Mouse (Mus musculus): Measurements from ENCODE around the gene Fktn. TPM values are rescaled to one million over a fixed set of nuclear protein-coding genes. Genes with fewer than 3 reads are reported as not detected.
"Not testable (repeated sequence)": the region's sequence is repeated elsewhere in the genome, so short reads cannot be mapped to it uniquely, and the experiment has no call there.

The Fktn gene
- polyA plus RNA-seq (2014; fragmentation: Nextera tagmentation; extraction: Ambion mirVana), result 16.5 and 18.6 TPM in 2 replicates

DNA sequence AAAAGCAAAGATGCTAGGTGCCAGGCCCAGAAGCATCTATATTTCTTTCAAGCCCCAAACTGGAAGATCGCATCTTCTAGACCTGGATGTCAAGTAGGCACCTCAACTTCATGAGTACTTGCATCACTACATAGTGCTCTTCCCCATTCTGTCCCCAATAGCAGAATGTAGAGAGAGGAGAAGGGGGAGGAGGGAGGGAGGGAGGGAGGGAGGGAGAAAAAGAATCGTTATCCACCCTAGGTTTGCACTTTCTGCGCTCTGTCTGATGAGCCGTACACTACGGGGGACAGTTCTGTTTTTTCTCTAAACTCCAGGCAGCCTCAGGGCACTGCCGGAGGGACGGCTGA is at the start of gene Fktn:
Fktn (plus strand) TSS at position 295 of the 347 bp plus-strand sequence.
- peak within 1 kb of the TSS; percentile 84 for H3K4me3 ChIP-seq (ENCODE audit: low read depth, low read length)
- no peak for DNase-seq (ENCODE audit: low spot score)
- H3K4me2 ChIP-seq (ENCODE audit: low read length), result peak within 1 kb of the TSS; percentile 95
- H3K9me3 ChIP-seq (ENCODE audit: control insufficient read depth, low read length), result no peaks in the 10 kb centered on the region
- no peaks in the 10 kb centered on the region for H3K27me3 ChIP-seq (replicated peaks; ENCODE audit: control insufficient read depth, insufficient read depth, low read length)
- peak; percentile 76 for ATAC-seq (replicated peaks; ENCODE audit: low FRiP score, low TSS enrichment, low read depth)
- peak within 1 kb of the TSS; percentile 76 for H3K27ac ChIP-seq (ENCODE audit: low read depth)
- WGBS, result 17% methylated on average over 7 of the region's 7 CpGs
- peaks cover 8% of the 10 kb centered on the region for H3K4me1 ChIP-seq (replicated peaks; ENCODE audit: control insufficient read depth, insufficient read depth, low read length)
- no peaks in the 10 kb centered on the region for H3K36me3 ChIP-seq (ENCODE audit: control insufficient read depth, insufficient read depth, low read length)
- peak within 1 kb of the TSS; percentile 75 for H3K9ac ChIP-seq (ENCODE audit: low read length)

DNA sequence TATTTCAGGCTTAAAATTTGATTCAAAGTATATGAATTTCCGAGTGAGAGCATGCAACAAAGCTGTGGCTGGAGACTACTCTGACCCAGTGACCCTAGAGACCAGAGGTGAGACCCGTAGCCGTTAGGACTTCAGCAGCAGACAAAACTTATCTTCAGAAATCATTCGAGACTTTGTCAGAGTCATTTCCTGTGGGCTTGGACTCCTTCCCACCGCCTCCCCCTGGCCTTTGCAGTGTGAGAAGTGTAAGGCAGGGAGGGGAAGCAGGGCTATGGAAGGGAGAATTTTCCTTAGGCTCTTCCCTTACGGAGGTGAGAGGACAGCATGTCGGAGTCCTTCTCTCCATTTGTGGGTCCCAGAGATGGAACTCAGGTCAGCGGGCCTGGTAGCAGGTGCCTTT is 31.7 kb upstream of the Fktn start:
- Histone ChIP-seq H3K4me3 (ENCODE audit: low read depth, low read length) (no peak overlapping the region), H3K27me3 (replicated peaks; ENCODE audit: control insufficient read depth, insufficient read depth, low read length) (no peaks in the 10 kb centered on the region), H3K27ac (ENCODE audit: low read depth) (no peak overlapping the region), H3K9ac (ENCODE audit: low read length) (no peak overlapping the region), H3K9me3 (ENCODE audit: control insufficient read depth, low read length) (no peaks in the 10 kb centered on the region), H3K4me2 (ENCODE audit: low read length) (no peak overlapping the region), H3K4me1 (replicated peaks; ENCODE audit: control insufficient read depth, insufficient read depth, low read length) (no peaks in the 10 kb centered on the region), H3K36me3 (ENCODE audit: control insufficient read depth, insufficient read depth, low read length) (peaks cover 23% of the 10 kb centered on the region)
- DNase-seq (ENCODE audit: low spot score) (no peak), ATAC-seq (replicated peaks; ENCODE audit: low FRiP score, low TSS enrichment, low read depth) (no peak)
- WGBS, result 75% methylated on average over 8 of the region's 8 CpGs

DNA sequence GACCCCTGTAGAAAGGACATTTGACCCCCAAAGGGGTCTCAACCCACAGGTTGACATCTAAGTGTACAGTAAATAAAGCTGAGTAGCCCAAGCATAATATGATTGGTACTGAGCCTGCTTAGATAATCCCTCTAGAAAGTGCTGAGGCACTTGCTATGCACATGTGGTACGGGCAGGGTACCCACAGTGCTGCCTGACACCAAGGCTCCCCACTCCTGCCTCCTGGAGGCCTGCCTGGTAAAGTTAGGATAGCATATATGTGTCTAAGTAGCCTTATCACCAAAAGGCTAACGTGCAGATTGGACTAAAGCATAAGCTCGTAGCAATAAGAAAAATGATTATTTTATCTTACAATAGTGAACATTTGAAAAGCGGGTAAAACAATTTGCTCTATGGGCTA is 24.8 kb upstream of the Fktn start:
- Histone ChIP-seq H3K27me3 (replicated peaks; ENCODE audit: control insufficient read depth, insufficient read depth, low read length) (no peaks in the 10 kb centered on the region), H3K9ac (ENCODE audit: low read length) (no peak overlapping the region), H3K4me3 (ENCODE audit: low read depth, low read length) (no peak overlapping the region), H3K4me2 (ENCODE audit: low read length) (no peak overlapping the region), H3K27ac (ENCODE audit: low read depth) (no peak overlapping the region), H3K9me3 (ENCODE audit: control insufficient read depth, low read length) (no peaks in the 10 kb centered on the region), H3K4me1 (replicated peaks; ENCODE audit: control insufficient read depth, insufficient read depth, low read length) (no peaks in the 10 kb centered on the region), H3K36me3 (ENCODE audit: control insufficient read depth, insufficient read depth, low read length) (peaks cover 10% of the 10 kb centered on the region; the same call in 1 of the 2 replicates)
- 90% methylated on average over 4 of the region's 4 CpGs for WGBS
- DNase-seq (ENCODE audit: low spot score), result no peak
- ATAC-seq (replicated peaks; ENCODE audit: low FRiP score, low TSS enrichment, low read depth), result no peak

DNA sequence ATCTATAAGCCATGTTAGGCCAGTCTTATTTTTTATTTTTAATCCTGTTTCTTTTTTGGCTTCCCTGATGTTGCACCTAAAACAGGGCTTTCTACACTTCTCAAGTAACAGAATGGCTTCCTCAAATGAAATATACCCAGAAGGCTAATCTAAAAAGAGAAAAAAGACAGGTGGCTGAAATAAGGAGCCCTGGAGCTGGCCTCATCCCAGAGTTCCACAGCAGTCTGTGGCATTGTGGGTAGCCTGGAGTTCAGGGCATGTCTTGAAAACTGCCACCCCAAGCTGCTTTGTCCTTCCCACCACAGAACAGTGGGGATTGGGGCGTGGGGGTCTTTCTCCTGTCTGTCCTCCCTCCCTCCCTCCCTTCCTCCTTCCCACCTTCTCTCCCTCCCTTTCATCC is 22.4 kb upstream of the Fktn start:
- H3K9me3 ChIP-seq (ENCODE audit: control insufficient read depth, low read length), result no peaks in the 10 kb centered on the region
- no peak overlapping the region for H3K9ac ChIP-seq (ENCODE audit: low read length)
- no peak overlapping the region for H3K27ac ChIP-seq (ENCODE audit: low read depth)
- WGBS, result 67% methylated on average over 1 of the region's 1 CpGs
- no peaks in the 10 kb centered on the region for H3K4me1 ChIP-seq (replicated peaks; ENCODE audit: control insufficient read depth, insufficient read depth, low read length)
- no peak overlapping the region for H3K4me3 ChIP-seq (ENCODE audit: low read depth, low read length)
- DNase-seq (ENCODE audit: low spot score) (no peak), ATAC-seq (replicated peaks; ENCODE audit: low FRiP score, low TSS enrichment, low read depth) (no peak)
- H3K4me2 ChIP-seq (ENCODE audit: low read length), result no peak overlapping the region
- H3K36me3 ChIP-seq (ENCODE audit: control insufficient read depth, insufficient read depth, low read length), result peaks cover 8% of the 10 kb centered on the region
- H3K27me3 ChIP-seq (replicated peaks; ENCODE audit: control insufficient read depth, insufficient read depth, low read length), result no peaks in the 10 kb centered on the region

DNA sequence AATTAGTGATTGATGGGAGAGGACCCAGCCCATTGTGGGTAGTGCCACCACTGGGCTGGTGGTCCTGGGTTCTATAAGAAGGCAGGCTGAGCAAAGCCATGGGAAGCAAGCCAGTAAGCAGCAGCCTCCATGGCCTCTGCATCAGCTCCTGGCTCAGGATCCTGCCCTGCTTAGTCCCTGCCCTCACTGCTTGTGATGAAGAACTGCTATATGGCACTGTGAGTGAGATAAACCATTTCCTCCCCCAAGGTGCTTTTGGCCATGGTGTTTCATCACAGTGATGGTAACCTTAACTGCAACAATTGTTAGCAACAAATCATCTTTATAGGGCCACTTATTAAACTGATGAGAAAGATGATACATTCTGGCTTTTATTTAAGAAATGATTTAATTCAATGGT is 4.6 kb upstream of the Fktn start:
- not testable (repeated sequence) for H3K27ac ChIP-seq (ENCODE audit: low read depth); ATAC-seq (replicated peaks; ENCODE audit: low FRiP score, low TSS enrichment, low read depth); H3K27me3 ChIP-seq (replicated peaks; ENCODE audit: control insufficient read depth, insufficient read depth, low read length)

DNA sequence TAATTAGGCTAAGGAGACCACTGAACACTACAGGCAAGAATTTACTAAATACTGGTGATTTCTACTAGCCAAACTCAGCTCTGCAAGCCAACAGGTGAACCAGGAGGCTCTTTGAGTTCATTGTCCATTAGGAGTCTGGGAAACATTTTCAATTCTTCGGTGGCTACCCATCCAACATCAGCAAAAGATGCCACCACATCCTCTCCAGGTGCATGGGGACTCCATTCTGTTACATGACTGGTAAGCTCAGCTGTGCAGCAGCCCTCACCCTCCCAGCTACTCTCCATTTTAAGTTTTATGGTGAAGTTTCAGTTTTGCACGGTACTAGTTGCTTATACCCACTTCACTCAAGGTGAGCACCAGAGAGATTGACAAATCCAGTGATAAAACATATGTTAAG is 3.8 kb upstream of the Fktn start:
- Histone ChIP-seq H3K9me3 (ENCODE audit: control insufficient read depth, low read length) (no peaks in the 10 kb centered on the region), H3K27ac (ENCODE audit: low read depth) (no peak overlapping the region), H3K4me3 (ENCODE audit: low read depth, low read length) (no peak overlapping the region), H3K27me3 (replicated peaks; ENCODE audit: control insufficient read depth, insufficient read depth, low read length) (no peaks in the 10 kb centered on the region), H3K9ac (ENCODE audit: low read length) (no peak overlapping the region), H3K4me1 (replicated peaks; ENCODE audit: control insufficient read depth, insufficient read depth, low read length) (peaks cover 4% of the 10 kb centered on the region), H3K4me2 (ENCODE audit: low read length) (no peak overlapping the region), H3K36me3 (ENCODE audit: control insufficient read depth, insufficient read depth, low read length) (no peaks in the 10 kb centered on the region)
- no peak for DNase-seq (ENCODE audit: low spot score)
- no peak for ATAC-seq (replicated peaks; ENCODE audit: low FRiP score, low TSS enrichment, low read depth)
- WGBS, result 74% methylated on average over 2 of the region's 2 CpGs

More for the DNA sequence above, 4.6 kb upstream of the Fktn start:
- not testable (repeated sequence) for DNase-seq (ENCODE audit: low spot score); H3K4me2 ChIP-seq (ENCODE audit: low read length); H3K36me3 ChIP-seq (ENCODE audit: control insufficient read depth, insufficient read depth, low read length); H3K4me3 ChIP-seq (ENCODE audit: low read depth, low read length); H3K9me3 ChIP-seq (ENCODE audit: control insufficient read depth, low read length); H3K9ac ChIP-seq (ENCODE audit: low read length); H3K4me1 ChIP-seq (replicated peaks; ENCODE audit: control insufficient read depth, insufficient read depth, low read length)

DNA sequence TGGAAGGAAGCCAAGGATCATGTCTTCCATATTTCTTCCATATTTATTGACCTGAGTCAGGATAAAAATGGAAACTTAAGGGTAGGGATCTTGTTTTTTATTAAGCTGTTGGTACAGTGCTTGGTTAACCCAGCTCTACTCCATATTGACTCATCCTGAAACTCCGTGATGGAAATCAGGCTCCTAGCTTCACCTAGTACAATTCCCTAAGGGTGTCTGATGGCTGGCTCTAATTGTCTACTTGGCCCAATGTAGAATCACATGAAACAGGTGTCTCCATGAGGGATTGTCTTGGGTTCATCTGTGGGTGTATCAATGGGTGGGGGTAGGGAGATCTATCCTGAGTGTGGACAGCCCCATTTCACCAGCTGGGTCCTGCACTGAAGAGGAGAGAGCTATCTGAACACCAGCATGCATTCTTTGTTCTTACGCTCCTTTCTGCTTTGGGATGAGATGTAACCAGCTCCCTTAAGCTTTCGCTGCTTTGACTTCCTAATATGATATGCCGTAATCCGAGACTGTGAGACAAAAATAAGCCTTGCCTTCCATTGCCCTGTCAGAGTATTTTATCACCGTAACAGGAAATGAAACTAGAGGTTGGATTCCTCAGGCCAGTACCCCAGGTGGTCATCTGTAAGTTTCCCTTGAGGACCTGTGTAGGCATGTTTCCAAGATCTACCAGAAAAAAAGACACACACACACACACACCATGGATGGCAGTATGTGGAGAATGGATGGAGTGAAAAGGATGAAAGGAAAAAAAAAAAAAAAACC is 3.1 kb upstream of the Fktn start:
- Histone ChIP-seq H3K9ac (ENCODE audit: low read length) (no peak overlapping the region), H3K4me3 (ENCODE audit: low read depth, low read length) (no peak overlapping the region), H3K4me2 (ENCODE audit: low read length) (no peak overlapping the region), H3K27ac (ENCODE audit: low read depth) (no peak overlapping the region), H3K4me1 (replicated peaks; ENCODE audit: control insufficient read depth, insufficient read depth, low read length) (peaks cover 8% of the 10 kb centered on the region), H3K9me3 (ENCODE audit: control insufficient read depth, low read length) (no peaks in the 10 kb centered on the region), H3K27me3 (replicated peaks; ENCODE audit: control insufficient read depth, insufficient read depth, low read length) (no peaks in the 10 kb centered on the region), H3K36me3 (ENCODE audit: control insufficient read depth, insufficient read depth, low read length) (no peaks in the 10 kb centered on the region)
- DNase-seq (ENCODE audit: low spot score) (no peak), ATAC-seq (replicated peaks; ENCODE audit: low FRiP score, low TSS enrichment, low read depth) (no peak)
- 82% methylated on average over 6 of the region's 6 CpGs for WGBS

DNA sequence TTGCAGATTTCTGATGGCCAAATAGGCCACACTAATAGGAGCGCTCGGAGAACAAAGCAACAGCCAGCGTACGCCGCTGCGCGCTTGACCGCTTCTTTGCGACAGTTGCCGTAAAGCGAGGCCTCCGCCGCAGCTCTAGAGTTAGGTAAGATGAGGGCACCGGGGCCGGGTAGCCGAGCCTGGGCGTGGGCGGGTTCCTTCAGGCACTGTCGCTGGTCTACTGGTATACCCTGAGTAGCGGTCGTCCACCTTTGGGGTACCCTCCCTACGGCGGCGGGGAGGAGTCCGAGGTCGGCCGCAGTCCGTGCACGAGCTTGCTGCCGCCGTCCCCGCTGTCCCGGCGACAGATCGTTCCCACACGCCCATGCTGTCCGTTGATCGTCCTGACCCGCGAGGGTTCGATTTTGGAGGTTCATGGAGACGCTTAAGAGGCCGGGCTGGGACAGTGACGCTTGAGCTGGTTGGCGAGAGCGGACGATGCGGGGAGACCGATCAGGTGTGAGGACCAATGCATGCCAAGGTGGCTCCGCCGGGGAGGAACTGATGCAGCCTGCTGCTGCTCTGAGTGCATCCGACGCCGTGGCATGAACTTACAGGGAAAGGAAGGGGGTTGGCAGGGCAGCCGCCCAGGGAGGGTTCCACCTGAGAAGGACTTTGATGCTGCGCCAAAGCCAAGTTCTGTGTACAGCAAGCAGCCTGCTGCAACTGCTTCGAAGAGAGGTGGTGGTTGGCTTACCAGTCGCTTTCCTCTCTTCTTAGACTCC is 435 bp downstream of the Fktn start:
- WGBS, result 6% methylated on average over 58 of the region's 58 CpGs
- no peaks in the 10 kb centered on the region for H3K36me3 ChIP-seq (ENCODE audit: control insufficient read depth, insufficient read depth, low read length)
- peak; percentile 96 for DNase-seq (ENCODE audit: low spot score)
- H3K9ac ChIP-seq (ENCODE audit: low read length), result peak overlapping the region; percentile 75
- peaks cover 8% of the 10 kb centered on the region for H3K4me1 ChIP-seq (replicated peaks; ENCODE audit: control insufficient read depth, insufficient read depth, low read length)
- H3K9me3 ChIP-seq (ENCODE audit: control insufficient read depth, low read length), result no peaks in the 10 kb centered on the region
- peak overlapping the region; percentile 95 for H3K4me2 ChIP-seq (ENCODE audit: low read length)
- peak overlapping the region; percentile 84 for H3K4me3 ChIP-seq (ENCODE audit: low read depth, low read length)
- peak overlapping the region; percentile 76 for H3K27ac ChIP-seq (ENCODE audit: low read depth)
- no peaks in the 10 kb centered on the region for H3K27me3 ChIP-seq (replicated peaks; ENCODE audit: control insufficient read depth, insufficient read depth, low read length)
- peak; percentile 87 for ATAC-seq (replicated peaks; ENCODE audit: low FRiP score, low TSS enrichment, low read depth)
